Mouse (Mus musculus): ENCODE results near the gene Vmn1r87. TPM values are rescaled to one million over a fixed set of nuclear protein-coding genes. Genes with fewer than 3 reads are reported as not detected.
"Not testable (repeated sequence)": the region's sequence is repeated elsewhere in the genome, so short reads cannot be mapped to it uniquely, and the experiment has no call there.

Vmn1r87 gene
- polyA plus RNA-seq (2015; fragmentation: Nextera tagmentation; extraction: Ambion mirVana): not detected in 2 replicates

DNA sequence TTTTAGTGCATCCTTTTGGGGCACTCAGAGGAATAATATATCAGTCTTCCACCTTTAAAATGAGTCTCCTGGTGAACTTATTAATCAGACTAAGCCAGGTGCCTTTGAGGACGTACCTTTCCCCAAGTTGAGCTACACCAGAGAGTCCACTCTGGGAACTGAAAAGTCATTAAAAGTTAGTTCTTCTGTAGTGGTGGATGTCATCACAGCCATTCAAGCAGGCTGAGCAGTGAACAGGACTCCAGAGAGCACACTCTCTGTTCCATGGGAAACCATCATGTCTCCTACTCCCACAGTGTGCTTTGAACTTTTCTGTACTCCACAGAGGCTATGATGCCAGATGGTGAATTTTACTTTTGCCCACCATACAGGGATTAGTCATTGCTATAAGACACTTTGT lies at the start of gene Vmn1r87:
Gene Vmn1r87 (minus strand): TSS at position 101 of the 400 bp plus-strand sequence.
- Histone ChIP-seq H3K27me3 (no peaks in the 10 kb centered on the region), H3K9ac (no peak within 1 kb of the TSS), H3K4me3 (no peak within 1 kb of the TSS), H3K4me2 (no peak within 1 kb of the TSS), H3K27ac (no peak within 1 kb of the TSS), H3K4me1 (no peaks in the 10 kb centered on the region), H3K9me3 (no peaks in the 10 kb centered on the region), H3K36me3 (no peaks in the 10 kb centered on the region)
- WGBS: 75% methylated on average over 1 of the region's 1 CpGs
- ATAC-seq (ENCODE audit: insufficient number of reproducible peaks, low FRiP score, low TSS enrichment, low read depth): no peak

DNA sequence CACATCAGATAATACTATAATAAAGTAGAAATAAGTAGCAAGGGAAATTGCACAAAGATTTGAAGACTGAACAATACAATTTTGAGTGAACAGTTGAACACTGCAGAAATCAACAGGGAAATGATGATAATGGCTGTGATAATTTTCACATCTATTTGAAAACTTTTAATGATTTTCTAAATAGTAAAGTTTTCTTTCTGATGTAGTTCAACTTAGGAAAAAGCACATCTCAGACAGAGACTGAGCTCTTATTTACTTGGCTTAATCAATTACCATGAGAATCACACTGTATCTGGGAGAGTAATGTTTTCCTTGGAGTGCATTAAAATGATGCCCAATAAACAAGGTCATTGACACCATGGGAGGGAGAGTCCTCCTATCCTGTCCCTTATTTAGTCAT lies 19.3 kb upstream of the Vmn1r87 start, which contains the start of gene Vmn1r88:
Gene Vmn1r88 (plus strand): TSS at position 301 of the 400 bp plus-strand sequence.
- Histone ChIP-seq H3K36me3 (no peaks in the 10 kb centered on the region), H3K4me1 (no peaks in the 10 kb centered on the region), H3K27ac (no peak within 1 kb of the TSS), H3K9me3 (no peaks in the 10 kb centered on the region), H3K9ac (no peak within 1 kb of the TSS), H3K27me3 (no peaks in the 10 kb centered on the region), H3K4me2 (no peak within 1 kb of the TSS), H3K4me3 (no peak within 1 kb of the TSS)
- no peak for ATAC-seq (ENCODE audit: insufficient number of reproducible peaks, low FRiP score, low TSS enrichment, low read depth)

DNA sequence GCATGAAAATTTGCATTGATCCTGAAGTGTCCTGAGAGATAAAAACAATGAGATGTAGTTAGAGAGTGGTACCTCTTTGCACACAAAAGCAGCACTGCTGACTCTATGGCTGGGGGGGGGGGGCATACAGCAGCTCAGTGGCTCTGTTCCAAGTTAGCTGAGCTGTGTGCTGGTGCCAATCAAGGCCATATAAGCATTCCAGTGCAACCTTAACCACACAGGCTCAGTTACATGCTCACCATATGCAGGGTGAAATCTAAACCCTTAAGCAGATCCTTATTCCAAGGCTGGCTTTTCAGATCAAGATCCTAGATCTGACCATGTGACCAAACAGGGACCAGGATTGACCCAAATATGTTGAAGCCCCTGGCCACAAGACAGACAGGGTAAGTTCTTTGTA lies 2.6 kb downstream of the Vmn1r87 start:
- Histone ChIP-seq H3K4me1 (no peaks in the 10 kb centered on the region), H3K4me2 (no peak overlapping the region), H3K27ac (no peak overlapping the region), H3K9ac (no peak overlapping the region), H3K27me3 (no peaks in the 10 kb centered on the region), H3K36me3 (no peaks in the 10 kb centered on the region), H3K9me3 (no peaks in the 10 kb centered on the region), H3K4me3 (no peak overlapping the region)
- ATAC-seq (ENCODE audit: insufficient number of reproducible peaks, low FRiP score, low TSS enrichment, low read depth): no peak

DNA sequence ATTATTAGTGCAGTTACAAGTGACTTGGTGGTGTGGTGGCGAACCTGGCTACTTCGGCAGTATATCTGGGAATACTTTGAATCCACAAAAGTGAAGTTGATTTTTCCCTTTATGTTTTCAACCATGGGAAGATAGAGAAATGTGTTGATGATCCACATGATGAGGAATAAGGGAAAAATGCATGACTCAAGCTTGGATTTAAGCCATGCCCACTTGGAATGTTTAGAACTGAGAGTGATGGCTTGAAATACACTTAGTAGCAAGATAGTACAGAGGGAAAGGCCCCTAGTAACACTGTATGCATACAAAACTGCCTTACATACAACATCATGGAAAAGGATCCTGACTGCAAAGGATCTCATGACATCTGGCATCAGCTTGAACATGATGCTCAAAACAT lies 8.1 kb downstream of the Vmn1r87 start:
- no peaks in the 10 kb centered on the region for H3K27me3 ChIP-seq
- H3K4me2 ChIP-seq: no peak overlapping the region
- H3K9me3 ChIP-seq: no peaks in the 10 kb centered on the region
- no peaks in the 10 kb centered on the region for H3K4me1 ChIP-seq
- ATAC-seq (ENCODE audit: insufficient number of reproducible peaks, low FRiP score, low TSS enrichment, low read depth): no peak
- no peak overlapping the region for H3K27ac ChIP-seq
- H3K9ac ChIP-seq: no peak overlapping the region
- H3K36me3 ChIP-seq: no peaks in the 10 kb centered on the region
- WGBS: 86% methylated on average over 2 of the region's 2 CpGs
- H3K4me3 ChIP-seq: no peak overlapping the region

DNA sequence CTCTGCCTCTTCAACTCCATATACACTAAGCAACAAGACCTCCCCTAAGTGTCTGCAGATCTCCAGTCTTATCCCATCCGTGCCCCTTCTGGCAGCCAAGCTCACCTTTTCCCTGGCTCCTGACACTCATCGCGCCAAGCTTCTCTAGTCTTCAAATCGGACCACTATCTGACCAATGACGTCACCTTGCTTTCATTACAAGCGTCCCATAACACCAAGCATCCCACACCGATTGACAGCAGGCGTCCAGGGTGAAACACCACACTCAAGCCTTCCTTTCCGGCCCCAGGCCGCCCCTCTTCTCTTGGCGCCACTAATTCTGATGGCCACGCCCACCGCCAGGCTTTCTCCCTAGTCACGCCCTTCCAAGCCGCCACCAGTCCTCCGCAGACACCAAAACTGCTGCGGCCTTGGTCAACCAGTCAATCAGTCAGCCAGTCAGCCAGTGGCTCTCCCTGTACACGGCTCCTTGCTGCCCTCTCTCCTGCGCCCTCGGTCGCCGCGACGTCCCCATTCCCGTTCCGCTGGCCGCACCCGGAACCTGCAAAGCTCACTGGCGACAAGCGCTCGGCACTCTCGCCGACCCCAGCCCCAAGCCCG lies 16.3 kb downstream of the Vmn1r87 start:
- not testable (repeated sequence) for H3K9me3 ChIP-seq, H3K4me1 ChIP-seq, H3K9ac ChIP-seq, H3K27ac ChIP-seq, H3K27me3 ChIP-seq, H3K36me3 ChIP-seq
- ATAC-seq (ENCODE audit: insufficient number of reproducible peaks, low FRiP score, low TSS enrichment, low read depth): peak; percentile 71; the same call in 1 of the 2 replicates
- Histone ChIP-seq H3K4me3 (peak overlapping the region; percentile 18), H3K4me2 (peak overlapping the region; percentile 38)
- 2% methylated on average over 17 of the region's 34 CpGs for WGBS

DNA sequence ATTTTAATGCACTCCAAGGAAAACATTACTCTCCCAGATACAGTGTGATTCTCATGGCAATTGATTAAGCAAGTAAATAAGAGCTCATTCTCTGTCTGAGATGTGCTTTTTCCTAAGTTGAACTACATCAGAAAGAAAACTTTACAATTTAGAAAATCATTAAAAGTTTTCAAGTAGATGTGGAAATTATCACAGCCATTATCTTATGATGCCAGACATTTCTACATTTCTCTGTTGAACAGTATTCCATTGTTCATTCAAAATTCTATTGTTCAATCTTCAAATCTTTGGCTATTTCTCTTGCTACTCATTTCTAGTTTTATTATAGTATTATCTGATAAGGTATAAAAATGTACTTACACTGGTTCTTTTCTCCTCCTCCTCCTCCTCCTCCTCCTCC lies 20.1 kb downstream of the Vmn1r87 start, which contains the start of gene Vmn1r86:
Gene Vmn1r86 (minus strand): TSS at position 101 of the 400 bp plus-strand sequence.
- Histone ChIP-seq H3K27me3 (no peaks in the 10 kb centered on the region), H3K4me3 (no peak within 1 kb of the TSS), H3K4me1 (no peaks in the 10 kb centered on the region), H3K4me2 (no peak within 1 kb of the TSS), H3K9ac (no peak within 1 kb of the TSS), H3K9me3 (no peaks in the 10 kb centered on the region), H3K36me3 (no peaks in the 10 kb centered on the region), H3K27ac (no peak within 1 kb of the TSS)
- no peak for ATAC-seq (ENCODE audit: insufficient number of reproducible peaks, low FRiP score, low TSS enrichment, low read depth)

DNA sequence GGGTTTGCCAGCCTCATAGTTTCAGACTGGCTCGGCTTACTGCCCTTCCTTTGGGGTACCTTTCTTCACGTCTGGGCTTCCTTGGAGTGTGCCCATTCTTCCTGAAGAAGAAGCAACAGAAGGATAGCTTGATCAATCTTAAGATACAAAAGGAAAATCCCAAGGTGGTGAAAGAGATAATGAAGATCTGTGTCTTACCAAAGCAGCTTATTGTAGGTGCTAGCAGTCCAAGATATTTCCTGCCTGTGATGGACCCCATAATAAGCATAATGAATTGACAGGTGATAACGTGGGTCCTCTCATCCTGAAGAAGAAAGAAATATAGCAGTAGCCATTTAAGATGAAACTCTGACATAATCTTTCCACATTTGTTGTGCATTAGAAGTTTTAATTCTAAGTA lies 44.9 kb downstream of the Vmn1r87 start, which contains the start of gene Vmn1r85:
Gene Vmn1r85 (minus strand): TSS at position 101 of the 400 bp plus-strand sequence.
- no peaks in the 10 kb centered on the region for H3K9me3 ChIP-seq
- H3K9ac ChIP-seq: no peak within 1 kb of the TSS
- H3K27ac ChIP-seq: no peak within 1 kb of the TSS
- no peaks in the 10 kb centered on the region for H3K4me1 ChIP-seq
- no peak within 1 kb of the TSS for H3K4me3 ChIP-seq
- no peaks in the 10 kb centered on the region for H3K27me3 ChIP-seq
- no peak for ATAC-seq (ENCODE audit: insufficient number of reproducible peaks, low FRiP score, low TSS enrichment, low read depth)
- 60% methylated on average over 3 of the region's 3 CpGs for WGBS
- H3K36me3 ChIP-seq: no peaks in the 10 kb centered on the region
- H3K4me2 ChIP-seq: no peak within 1 kb of the TSS

Other genes starting within 250 kb of the Vmn1r87 start
- gene Zscan22, start 242.3 kb downstream of the Vmn1r87 start, polyA plus RNA-seq (2015; fragmentation: Nextera tagmentation; extraction: Ambion mirVana): 17.3 and 17.7 TPM in 2 replicates
- gene Rps5, start 217.9 kb downstream of the Vmn1r87 start, polyA plus RNA-seq (2015; fragmentation: Nextera tagmentation; extraction: Ambion mirVana): 887 and 1,056 TPM in 2 replicates
- 1.9 and 3.0 TPM in 2 replicates for gene Rnf225, start 212.7 kb downstream of the Vmn1r87 start, polyA plus RNA-seq (2015; fragmentation: Nextera tagmentation; extraction: Ambion mirVana)
- gene Zfp324, start 174.3 kb downstream of the Vmn1r87 start, polyA plus RNA-seq (2015; fragmentation: Nextera tagmentation; extraction: Ambion mirVana): 13.3 and 13.5 TPM in 2 replicates
- 7.4 and 7.8 TPM in 2 replicates for gene Zfp446, start 162.3 kb downstream of the Vmn1r87 start, polyA plus RNA-seq (2015; fragmentation: Nextera tagmentation; extraction: Ambion mirVana)
- gene Slc27a5, start 142.0 kb downstream of the Vmn1r87 start, polyA plus RNA-seq (2015; fragmentation: Nextera tagmentation; extraction: Ambion mirVana): 0.07 and 0.20 TPM in 2 replicates
- gene Trim28, start 141.0 kb downstream of the Vmn1r87 start, polyA plus RNA-seq (2015; fragmentation: Nextera tagmentation; extraction: Ambion mirVana): 189 and 243 TPM in 2 replicates
- gene Zbtb45, start 130.1 kb downstream of the Vmn1r87 start, polyA plus RNA-seq (2015; fragmentation: Nextera tagmentation; extraction: Ambion mirVana): 23.7 and 25.2 TPM in 2 replicates
- gene Chmp2a, start 105.3 kb downstream of the Vmn1r87 start, polyA plus RNA-seq (2015; fragmentation: Nextera tagmentation; extraction: Ambion mirVana): 179 and 185 TPM in 2 replicates
- 102 and 104 TPM in 2 replicates for gene Ube2m, start 101.9 kb downstream of the Vmn1r87 start, polyA plus RNA-seq (2015; fragmentation: Nextera tagmentation; extraction: Ambion mirVana)
- 2.5 and 3.7 TPM in 2 replicates for gene Mzf1, start 85.4 kb downstream of the Vmn1r87 start, polyA plus RNA-seq (2015; fragmentation: Nextera tagmentation; extraction: Ambion mirVana)
- gene Vmn1r85, start 45.0 kb downstream of the Vmn1r87 start, polyA plus RNA-seq (2015; fragmentation: Nextera tagmentation; extraction: Ambion mirVana): 0.04 TPM in 1 of 2 replicates, not detected in the other
- not detected in 2 replicates for gene Vmn1r86, start 20.2 kb downstream of the Vmn1r87 start, polyA plus RNA-seq (2015; fragmentation: Nextera tagmentation; extraction: Ambion mirVana)
- gene Vmn1r88, start 19.4 kb upstream of the Vmn1r87 start, polyA plus RNA-seq (2015; fragmentation: Nextera tagmentation; extraction: Ambion mirVana): not detected in 2 replicates
- not detected in 2 replicates for gene Vmn1r89, start 72.9 kb upstream of the Vmn1r87 start, polyA plus RNA-seq (2015; fragmentation: Nextera tagmentation; extraction: Ambion mirVana)
- 83.4 and 85.3 TPM in 2 replicates for gene Lig1, start 137.1 kb upstream of the Vmn1r87 start, polyA plus RNA-seq (2015; fragmentation: Nextera tagmentation; extraction: Ambion mirVana)
- gene Zswim9, start 138.6 kb upstream of the Vmn1r87 start, polyA plus RNA-seq (2015; fragmentation: Nextera tagmentation; extraction: Ambion mirVana): 9.3 and 11.0 TPM in 2 replicates
- gene Pla2g4c, start 184.5 kb upstream of the Vmn1r87 start, polyA plus RNA-seq (2015; fragmentation: Nextera tagmentation; extraction: Ambion mirVana): 0.90 and 1.0 TPM in 2 replicates